Mouse (Mus musculus): ENCODE results near the gene B230217C12Rik. TPM values are rescaled to one million over a fixed set of nuclear protein-coding genes. Genes with fewer than 3 reads are reported as not detected.

B230217C12Rik gene
- 1 to 10 TPM; 3.7 to 7.2 (median 6.2) TPM for total RNA-seq (2022)

- DNase-seq = no peak
These were observed at the start of gene B230217C12Rik for GRCm38 (mm10) chr11:97840539-97840954. Gene B230217C12Rik, plus strand, starts transcription at chr11:97840780.

GRCm38 (mm10) chr11:97793165-97793564 lies 47.4 kb upstream of the B230217C12Rik start:
- no peak for DNase-seq

- DNase-seq = no peak
These were observed 43.7 kb upstream of the B230217C12Rik start for GRCm38 (mm10) chr11:97796910-97797309.

- no peak for DNase-seq
These were observed 43.1 kb upstream of the B230217C12Rik start for GRCm38 (mm10) chr11:97797369-97798082.

GRCm38 (mm10) chr11:97798083-97798435 lies 42.5 kb upstream of the B230217C12Rik start:
- DNase-seq = no peak

- peak; percentile 86 for DNase-seq
These were observed 41.8 kb upstream of the B230217C12Rik start, which contains the start of gene Lasp1 for GRCm38 (mm10) chr11:97798782-97799145. Gene Lasp1, plus strand, starts transcription at chr11:97799000.

- DNase-seq = peak; percentile 85
These were observed 41.2 kb upstream of the B230217C12Rik start for GRCm38 (mm10) chr11:97799146-97799993.

GRCm38 (mm10) chr11:97799994-97800690 lies 40.4 kb upstream of the B230217C12Rik start:
- peak; percentile 73 for DNase-seq

- DNase-seq = peak; percentile 69
These were observed 39.7 kb upstream of the B230217C12Rik start for GRCm38 (mm10) chr11:97800691-97801408.

GRCm38 (mm10) chr11:97801409-97802193 lies 39.0 kb upstream of the B230217C12Rik start:
- peak; percentile 84 for DNase-seq

- no peak for DNase-seq
These were observed 38.4 kb upstream of the B230217C12Rik start for GRCm38 (mm10) chr11:97802194-97802470.

- DNase-seq = no peak
These were observed 38.1 kb upstream of the B230217C12Rik start for GRCm38 (mm10) chr11:97802495-97802894.

GRCm38 (mm10) chr11:97803847-97804246 lies 36.7 kb upstream of the B230217C12Rik start:
- DNase-seq = no peak

GRCm38 (mm10) chr11:97804841-97805661 lies 35.5 kb upstream of the B230217C12Rik start:
- DNase-seq = peak; percentile 64

- DNase-seq = no peak
These were observed 34.6 kb upstream of the B230217C12Rik start for GRCm38 (mm10) chr11:97805662-97806612.

GRCm38 (mm10) chr11:97806613-97806964 lies 34.0 kb upstream of the B230217C12Rik start:
- no peak for DNase-seq

GRCm38 (mm10) chr11:97807626-97808025 lies 33.0 kb upstream of the B230217C12Rik start:
- DNase-seq = no peak

- DNase-seq = no peak
These were observed 32.5 kb upstream of the B230217C12Rik start for GRCm38 (mm10) chr11:97808093-97808492.

- DNase-seq = no peak
These were observed 31.9 kb upstream of the B230217C12Rik start for GRCm38 (mm10) chr11:97808621-97809234.
